Mouse (Mus musculus): ENCODE results near the gene Gsk3a.

GRCm38 (mm10) chr7:25187662-25188650 is 49.7 kb downstream of the Gsk3a start:
- TF ChIP-seq CTCF (IDR thresholded peaks at IDR 0.05; ENCODE audit: borderline replicate concordance, insufficient read depth, low read depth, low read length), result peak; percentile 99
- no peak for TF ChIP-seq POLR2A (IDR thresholded peaks at IDR 0.05; ENCODE audit: borderline replicate concordance, insufficient read depth, low read length)
